Mouse (Mus musculus): ENCODE measurements around the gene Ptar1. TPM values are rescaled to one million over a fixed set of nuclear protein-coding genes. Genes with fewer than 3 reads are reported as not detected.

Ptar1 gene
- polyA plus RNA-seq (2012; rRNA removed), result 5.5 and 5.6 TPM in 2 replicates
- polyA plus RNA-seq (2014; fragmentation: Nextera tagmentation; extraction: Ambion mirVana), result 5.6 and 6.1 TPM in 2 replicates

DNA sequence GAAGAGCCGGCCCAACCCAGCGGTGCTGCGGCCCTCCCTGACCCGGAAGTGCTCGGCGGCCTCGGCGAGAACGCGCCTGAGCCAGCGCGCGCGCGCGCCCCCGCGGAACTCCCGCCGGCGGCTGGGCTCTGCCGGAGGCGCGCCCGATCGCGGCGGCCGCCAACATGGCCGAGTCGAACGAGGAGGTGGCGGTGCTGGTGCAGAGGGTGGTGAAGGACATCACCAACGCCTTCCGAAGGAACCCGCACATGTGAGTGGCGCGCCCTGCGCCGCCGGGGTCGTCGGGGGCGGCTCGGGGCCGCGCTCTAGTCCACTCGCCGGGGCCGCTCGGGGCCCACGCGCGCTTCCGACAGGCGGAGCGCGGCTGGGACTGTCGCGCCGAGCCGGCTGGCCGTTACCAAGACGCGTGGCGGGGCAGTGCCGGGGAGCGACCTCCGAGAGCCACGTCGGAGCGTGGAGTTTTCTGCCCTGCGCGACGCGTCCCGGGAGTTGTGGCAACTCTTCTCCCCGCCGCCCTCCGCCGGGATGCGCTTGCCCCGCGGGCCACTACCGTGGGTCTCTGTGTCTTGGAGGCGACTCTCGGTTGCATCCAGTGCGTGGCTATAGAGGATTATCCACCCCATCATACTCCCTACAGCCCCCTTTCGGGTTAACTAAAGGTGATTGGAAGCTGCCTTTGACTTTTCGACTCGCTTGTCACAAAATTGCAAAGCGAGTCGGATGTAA, at the start of gene Ptar1:
Gene Ptar1, plus strand, starts transcription at position 134 of the 726 bp plus-strand sequence.
- under 1% methylated on average over 53 of the region's 93 CpGs for WGBS
- peak; percentile 77 for DNase-seq (ENCODE audit: low spot score)
- peak within 1 kb of the TSS; percentile 69 for H3K4me2 ChIP-seq (replicated peaks; ENCODE audit: low read depth, low read length, severe bottlenecking)
- peak within 1 kb of the TSS; percentile 82 for H3K4me3 ChIP-seq (replicated peaks; ENCODE audit: low read length)
- no peaks in the 10 kb centered on the region for H3K27me3 ChIP-seq (ENCODE audit: control insufficient read depth, insufficient read depth, low read length)
- peak; percentile 41; the same call in 1 of the 2 replicates for TF ChIP-seq POLR2A (IDR thresholded peaks at IDR 0.05; ENCODE audit: borderline replicate concordance, extremely low read depth, insufficient read depth, insufficient read length)
- H3K9me3 ChIP-seq (ENCODE audit: control insufficient read depth, low read length), result no peaks in the 10 kb centered on the region
- H3K36me3 ChIP-seq (ENCODE audit: control insufficient read depth, insufficient read depth, low read length), result no peaks in the 10 kb centered on the region
- H3K27ac ChIP-seq (replicated peaks; ENCODE audit: low read depth, low read length), result peak within 1 kb of the TSS; percentile 93
- H3K9ac ChIP-seq (ENCODE audit: low read depth, low read length, severe bottlenecking), result peak within 1 kb of the TSS; percentile 95
- H3K4me1 ChIP-seq (ENCODE audit: control insufficient read depth, insufficient read depth, low read length), result peaks cover 5% of the 10 kb centered on the region
- peak; percentile 93 for ATAC-seq (ENCODE audit: low FRiP score, low read depth)

DNA sequence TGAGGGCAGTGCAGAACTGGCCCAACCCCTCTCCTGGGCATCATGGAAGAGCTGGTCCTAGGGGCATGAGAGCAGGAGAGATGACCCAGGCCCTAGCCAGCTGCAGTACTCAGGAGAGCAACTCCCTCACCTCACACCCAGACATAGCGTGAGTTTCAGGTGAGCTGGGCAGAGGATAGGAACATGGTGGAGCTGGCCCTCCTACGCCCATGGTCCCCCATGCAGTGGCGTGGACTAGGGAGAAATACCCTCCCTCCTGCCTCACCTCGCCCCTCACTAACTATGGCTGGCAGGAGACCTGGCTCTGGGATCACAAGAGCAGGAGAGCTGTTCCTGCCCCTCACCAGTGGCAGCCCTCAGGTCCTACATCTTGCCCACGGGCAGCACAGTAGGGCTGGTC, 43.4 kb upstream of the Ptar1 start:
- Histone ChIP-seq H3K9me3 (ENCODE audit: control insufficient read depth, low read length) (no peaks in the 10 kb centered on the region), H3K4me1 (ENCODE audit: control insufficient read depth, insufficient read depth, low read length) (no peaks in the 10 kb centered on the region), H3K9ac (ENCODE audit: low read depth, low read length, severe bottlenecking) (no peak overlapping the region), H3K4me2 (replicated peaks; ENCODE audit: low read depth, low read length, severe bottlenecking) (no peak overlapping the region), H3K27me3 (ENCODE audit: control insufficient read depth, insufficient read depth, low read length) (no peaks in the 10 kb centered on the region), H3K36me3 (ENCODE audit: control insufficient read depth, insufficient read depth, low read length) (no peaks in the 10 kb centered on the region), H3K4me3 (replicated peaks; ENCODE audit: low read length) (no peak overlapping the region), H3K27ac (replicated peaks; ENCODE audit: low read depth, low read length) (no peak overlapping the region)
- TF ChIP-seq POLR2A (IDR thresholded peaks at IDR 0.05; ENCODE audit: borderline replicate concordance, extremely low read depth, insufficient read depth, insufficient read length), result no peak
- DNase-seq (ENCODE audit: low spot score), result no peak
- WGBS, result 89% methylated on average over 5 of the region's 5 CpGs
- ATAC-seq (ENCODE audit: low FRiP score, low read depth), result no peak

DNA sequence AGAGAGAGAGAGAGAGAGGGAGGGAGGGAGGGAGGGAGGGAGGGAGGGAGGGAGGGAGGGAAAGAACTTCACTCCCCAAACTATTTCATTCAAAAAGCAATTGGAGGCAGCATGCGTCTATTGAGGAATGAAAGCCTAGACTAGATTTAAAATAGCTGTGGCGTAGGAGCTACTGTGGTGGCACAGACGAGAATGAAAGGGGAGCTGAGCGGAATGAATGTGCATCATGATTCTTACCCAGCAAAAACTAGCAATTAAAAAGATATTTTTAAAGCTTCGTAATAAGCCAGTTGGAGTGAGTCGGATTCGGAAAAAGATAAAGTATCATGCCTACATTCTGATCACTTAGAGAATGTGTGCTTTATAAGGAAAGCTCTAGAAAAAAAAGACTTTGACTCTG, 41.9 kb upstream of the Ptar1 start:
- TF ChIP-seq POLR2A (IDR thresholded peaks at IDR 0.05; ENCODE audit: borderline replicate concordance, extremely low read depth, insufficient read depth, insufficient read length), result no peak
- Histone ChIP-seq H3K4me3 (replicated peaks; ENCODE audit: low read length) (no peak overlapping the region), H3K4me1 (ENCODE audit: control insufficient read depth, insufficient read depth, low read length) (no peaks in the 10 kb centered on the region), H3K27me3 (ENCODE audit: control insufficient read depth, insufficient read depth, low read length) (no peaks in the 10 kb centered on the region), H3K9me3 (ENCODE audit: control insufficient read depth, low read length) (no peaks in the 10 kb centered on the region), H3K27ac (replicated peaks; ENCODE audit: low read depth, low read length) (no peak overlapping the region), H3K4me2 (replicated peaks; ENCODE audit: low read depth, low read length, severe bottlenecking) (no peak overlapping the region), H3K36me3 (ENCODE audit: control insufficient read depth, insufficient read depth, low read length) (no peaks in the 10 kb centered on the region), H3K9ac (ENCODE audit: low read depth, low read length, severe bottlenecking) (no peak overlapping the region)
- 82% methylated on average over 7 of the region's 7 CpGs for whole genome bisulfite sequencing
- no peak for DNase-seq (ENCODE audit: low spot score)
- ATAC-seq (ENCODE audit: low FRiP score, low read depth), result no peak

DNA sequence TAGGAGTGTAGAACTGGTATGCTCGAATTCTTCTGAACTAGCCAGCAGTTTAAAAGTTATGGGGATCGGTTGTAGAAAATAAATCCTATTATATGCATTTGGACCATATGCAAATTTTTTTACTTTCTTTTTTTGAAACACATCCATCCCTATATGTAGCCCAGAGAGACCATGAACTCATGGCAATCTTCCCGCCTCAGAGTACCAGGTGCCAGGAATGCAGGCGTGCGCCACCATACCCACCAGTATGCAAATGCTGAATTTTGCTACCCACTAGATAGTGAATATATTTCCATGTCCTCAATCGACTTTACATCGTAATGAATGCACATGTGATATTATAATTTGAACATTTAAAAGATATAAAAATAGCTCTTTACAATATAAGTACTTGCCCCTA, 39.9 kb upstream of the Ptar1 start:
- no peak overlapping the region for H3K27ac ChIP-seq (replicated peaks; ENCODE audit: low read depth, low read length)
- no peaks in the 10 kb centered on the region for H3K9me3 ChIP-seq (ENCODE audit: control insufficient read depth, low read length)
- no peaks in the 10 kb centered on the region for H3K27me3 ChIP-seq (ENCODE audit: control insufficient read depth, insufficient read depth, low read length)
- no peaks in the 10 kb centered on the region for H3K4me1 ChIP-seq (ENCODE audit: control insufficient read depth, insufficient read depth, low read length)
- no peak overlapping the region for H3K9ac ChIP-seq (ENCODE audit: low read depth, low read length, severe bottlenecking)
- TF ChIP-seq POLR2A (IDR thresholded peaks at IDR 0.05; ENCODE audit: borderline replicate concordance, extremely low read depth, insufficient read depth, insufficient read length), result no peak
- 90% methylated on average over 7 of the region's 7 CpGs for whole genome bisulfite sequencing
- ATAC-seq (ENCODE audit: low FRiP score, low read depth) (no peak), DNase-seq (ENCODE audit: low spot score) (no peak)
- no peak overlapping the region for H3K4me3 ChIP-seq (replicated peaks; ENCODE audit: low read length)
- H3K36me3 ChIP-seq (ENCODE audit: control insufficient read depth, insufficient read depth, low read length), result no peaks in the 10 kb centered on the region
- H3K4me2 ChIP-seq (replicated peaks; ENCODE audit: low read depth, low read length, severe bottlenecking), result no peak overlapping the region

GRCm38 (mm10) chr19:23652644-23653043, 34.6 kb upstream of the Ptar1 start, which contains the start of gene 1700028P14Rik:
TSS of gene 1700028P14Rik (minus strand) at chr19:23652812.
- H3K27me3 ChIP-seq (ENCODE audit: control insufficient read depth, insufficient read depth, low read length), result no peaks in the 10 kb centered on the region
- ATAC-seq (ENCODE audit: low FRiP score, low read depth) (peak; percentile 68), DNase-seq (ENCODE audit: low spot score) (peak; percentile 61)
- H3K4me3 ChIP-seq (replicated peaks; ENCODE audit: low read length), result peak within 1 kb of the TSS; percentile 26; the same call in 1 of the 2 replicates
- no peaks in the 10 kb centered on the region for H3K9me3 ChIP-seq (ENCODE audit: control insufficient read depth, low read length)
- no peak within 1 kb of the TSS for H3K9ac ChIP-seq (ENCODE audit: low read depth, low read length, severe bottlenecking)
- no peak for TF ChIP-seq POLR2A (IDR thresholded peaks at IDR 0.05; ENCODE audit: borderline replicate concordance, extremely low read depth, insufficient read depth, insufficient read length)
- H3K27ac ChIP-seq (replicated peaks; ENCODE audit: low read depth, low read length), result no peak within 1 kb of the TSS
- H3K4me1 ChIP-seq (ENCODE audit: control insufficient read depth, insufficient read depth, low read length), result no peaks in the 10 kb centered on the region
- 6% methylated on average over 13 of the region's 13 CpGs for WGBS
- no peaks in the 10 kb centered on the region for H3K36me3 ChIP-seq (ENCODE audit: control insufficient read depth, insufficient read depth, low read length)
- H3K4me2 ChIP-seq (replicated peaks; ENCODE audit: low read depth, low read length, severe bottlenecking), result peak within 1 kb of the TSS; percentile 43
